Mouse (Mus musculus) R1 (cell line): ENCODE measurements at regions not wholly inside any gene's neighbourhood (a gene's known extent, or its start where the extent isn't known, plus 50 kb on each side); places are given as distances from the start of the nearest gene placed in this dataset.

Source experiments
- DNase-seq: peaks from one replicate; pipeline ENCODE4 v3.0.0-alpha.2; 2018; ENCODE audit warnings: low read depth, low spot score

GRCm38 (mm10) chr4:64207118-64207868, 160.5 kb upstream of the Tnc start:
- peak; percentile 48 for DNase-seq

GRCm38 (mm10) chr4:64200808-64201190, 154.0 kb upstream of the Tnc start:
- no peak for DNase-seq

GRCm38 (mm10) chr4:64200151-64200807, 153.5 kb upstream of the Tnc start:
- DNase-seq, result no peak

GRCm38 (mm10) chr4:64184986-64185385, 138.2 kb upstream of the Tnc start:
- DNase-seq, result no peak

GRCm38 (mm10) chr4:64175938-64176337, 129.1 kb upstream of the Tnc start:
- DNase-seq, result peak; percentile 12

- DNase-seq, result no peak
Observed at GRCm38 (mm10) chr4:64171476-64171875, 124.7 kb upstream of the Tnc start.

- DNase-seq, result no peak
Observed at GRCm38 (mm10) chr4:64148989-64149463, 102.2 kb upstream of the Tnc start.

- DNase-seq, result no peak
Observed at GRCm38 (mm10) chr4:64145924-64146323, 99.1 kb upstream of the Tnc start.

- no peak for DNase-seq
Observed at GRCm38 (mm10) chr4:64142963-64143362, 96.1 kb upstream of the Tnc start.

- DNase-seq, result no peak
Observed at GRCm38 (mm10) chr4:64142356-64142787, 95.6 kb upstream of the Tnc start.

- DNase-seq, result no peak
Observed at GRCm38 (mm10) chr4:64139836-64140235, 93.0 kb upstream of the Tnc start.

- DNase-seq, result no peak
Observed at GRCm38 (mm10) chr4:64135036-64135435, 88.2 kb upstream of the Tnc start.

GRCm38 (mm10) chr4:64129290-64129689, 82.5 kb upstream of the Tnc start:
- DNase-seq, result no peak

GRCm38 (mm10) chr4:64124387-64125088, 77.7 kb upstream of the Tnc start:
- no peak for DNase-seq

- no peak for DNase-seq
Observed at GRCm38 (mm10) chr4:64123675-64124074, 76.9 kb upstream of the Tnc start.

- no peak for DNase-seq
Observed at GRCm38 (mm10) chr4:64098247-64098646, 51.4 kb upstream of the Tnc start.
